Mouse (Mus musculus) midbrain, embryonic 14.5 days (tissue): ENCODE data around the gene Sp140. TPM values are rescaled to one million over a fixed set of nuclear protein-coding genes. Genes with fewer than 3 reads are reported as not detected.
"Not testable (repeated sequence)": the region's sequence is repeated elsewhere in the genome, so short reads cannot be mapped to it uniquely, and the experiment has no call there.

Experiments used
- ATAC-seq: fragments of 200-750 bp; cut with Nextera tagmentation; 2 replicates; pipeline ENCODE4 v1.8.0; 2017; ENCODE audit warnings: moderate number of reproducible peaks, moderate library complexity; ENCODE audit not compliant: low FRiP score, low TSS enrichment
- DNase-seq: peaks from one replicate; pipeline ENCODE4 v3.0.0-alpha.2; 2015
- H3K27ac ChIP-seq: fragments of 300-500 bp; sonication (generic); replicated peaks from 2 replicates; pipeline ENCODE4 v1.5.1; 2014; ENCODE audit warnings: mild to moderate bottlenecking, low read depth, low read length, moderate library complexity
- H3K27me3 ChIP-seq: fragments of 300-500 bp; sonication (generic); 2 replicates; pipeline ENCODE4 v1.6.1; 2014; ENCODE audit warnings: low read length, control low read depth, mixed read lengths; ENCODE audit not compliant: control insufficient read depth, insufficient read depth
- H3K36me3 ChIP-seq: fragments of 300-500 bp; sonication (generic); 2 replicates; pipeline ENCODE4 v1.6.1; 2014; ENCODE audit warnings: low read length, control low read depth; ENCODE audit not compliant: control insufficient read depth, insufficient read depth
- H3K4me1 ChIP-seq: fragments of 300-500 bp; sonication (generic); 2 replicates; pipeline ENCODE4 v1.6.1; 2014; ENCODE audit warnings: mild to moderate bottlenecking, antibody characterized with exemption, low read length, control low read depth; ENCODE audit not compliant: control insufficient read depth, insufficient read depth
- H3K4me2 ChIP-seq: fragments of 300-500 bp; sonication (generic); 2 replicates; pipeline ENCODE4 v1.6.1; 2014; ENCODE audit warnings: mild to moderate bottlenecking, low read length, moderate library complexity
- H3K4me3 ChIP-seq: fragments of 300-500 bp; sonication (generic); replicated peaks from 2 replicates; pipeline ENCODE4 v1.5.1; 2014; ENCODE audit warnings: low read depth, low read length
- H3K9ac ChIP-seq: fragments of 300-500 bp; sonication (generic); replicated peaks from 2 replicates; pipeline ENCODE4 v1.6.1; 2014; ENCODE audit warnings: mild to moderate bottlenecking, low read length, moderate library complexity
- H3K9me3 ChIP-seq: fragments of 300-500 bp; sonication (generic); 2 replicates; pipeline ENCODE4 v1.6.1; 2016; ENCODE audit warnings: low read length, control low read depth, mixed read lengths; ENCODE audit not compliant: control insufficient read depth
- WGBS: fragments of 180-500 bp; shearing (Covaris S2); extraction: QIAGEN DNeasy Blood & Tissue Kit; methylation state at CpG from one replicate; pipeline ENCODE4 v1.1.7; 2014; 5-methylcytosine and 5-hydroxymethylcytosine counted together
- polyA plus RNA-seq: library from polyadenylated mRNA; unstranded; fragments of >200 nt; fragmentation: Nextera tagmentation; extraction: Ambion mirVana; gene quantifications from 2 replicates; pipeline ENCODE4 v1.2.1, GENCODE M21; 2014

Sp140 gene
- polyA plus RNA-seq, 1 experiment from 2014 or later: 1.3 TPM

DNA sequence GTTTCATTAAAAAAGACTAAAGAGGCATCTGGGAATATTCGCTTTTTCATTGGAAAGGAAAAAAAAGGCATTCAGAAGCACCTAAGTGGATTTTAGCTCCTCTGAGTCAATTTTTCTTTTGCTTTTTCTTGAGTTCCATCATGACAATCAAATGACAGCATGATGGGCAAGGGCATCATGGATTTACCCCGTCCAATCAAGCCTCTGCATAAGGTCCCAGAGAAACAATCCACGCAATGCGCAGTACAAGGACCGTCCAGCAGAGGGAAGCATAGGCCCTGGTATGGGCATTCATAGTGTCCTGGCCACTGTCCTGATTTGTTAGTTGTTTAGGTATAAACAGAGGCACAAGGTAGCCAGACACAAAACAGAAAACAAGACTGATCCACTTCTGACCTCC is 18.7 kb upstream of the Sp140 start:
- not testable (repeated sequence) for H3K4me2 ChIP-seq, H3K4me3 ChIP-seq, H3K9ac ChIP-seq, H3K27me3 ChIP-seq, H3K36me3 ChIP-seq, H3K4me1 ChIP-seq, H3K27ac ChIP-seq, H3K9me3 ChIP-seq, ATAC-seq
- peak; percentile 0 for DNase-seq
- 32% methylated on average over 5 of the region's 5 CpGs for WGBS

DNA sequence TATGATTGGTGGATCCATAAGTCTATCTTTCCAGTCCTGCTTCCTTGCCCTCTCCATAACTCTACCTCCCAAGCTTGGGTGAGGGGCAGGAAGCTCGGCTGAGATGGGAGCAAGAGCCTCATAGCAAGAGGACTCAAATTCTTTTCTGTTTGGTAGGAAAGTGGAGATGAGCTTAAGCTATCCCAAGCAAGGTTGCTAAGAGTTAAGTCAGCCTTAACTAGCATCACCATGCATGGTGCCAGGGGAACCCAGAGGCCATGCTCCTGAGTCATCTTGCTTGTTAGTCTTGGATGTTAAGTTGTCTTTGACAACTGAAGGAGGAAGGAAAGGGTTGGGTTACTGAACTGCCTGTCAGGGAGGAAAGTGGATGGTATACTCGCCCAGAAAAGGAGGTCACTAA is 11.5 kb upstream of the Sp140 start:
- not testable (repeated sequence) for H3K27me3 ChIP-seq, H3K27ac ChIP-seq, H3K9ac ChIP-seq, H3K9me3 ChIP-seq, H3K4me3 ChIP-seq, H3K36me3 ChIP-seq, H3K4me1 ChIP-seq, DNase-seq, ATAC-seq, H3K4me2 ChIP-seq
- WGBS: 63% methylated on average over 1 of the region's 2 CpGs

- not testable (repeated sequence) for H3K9ac ChIP-seq, H3K4me3 ChIP-seq, H3K27ac ChIP-seq, H3K9me3 ChIP-seq, H3K4me2 ChIP-seq, ATAC-seq, H3K36me3 ChIP-seq, DNase-seq, H3K4me1 ChIP-seq, H3K27me3 ChIP-seq
- 81% methylated on average over 8 of the region's 8 CpGs for WGBS
Observed at GRCm38 (mm10) chr1:85592526-85592925, 7.7 kb upstream of the Sp140 start.

DNA sequence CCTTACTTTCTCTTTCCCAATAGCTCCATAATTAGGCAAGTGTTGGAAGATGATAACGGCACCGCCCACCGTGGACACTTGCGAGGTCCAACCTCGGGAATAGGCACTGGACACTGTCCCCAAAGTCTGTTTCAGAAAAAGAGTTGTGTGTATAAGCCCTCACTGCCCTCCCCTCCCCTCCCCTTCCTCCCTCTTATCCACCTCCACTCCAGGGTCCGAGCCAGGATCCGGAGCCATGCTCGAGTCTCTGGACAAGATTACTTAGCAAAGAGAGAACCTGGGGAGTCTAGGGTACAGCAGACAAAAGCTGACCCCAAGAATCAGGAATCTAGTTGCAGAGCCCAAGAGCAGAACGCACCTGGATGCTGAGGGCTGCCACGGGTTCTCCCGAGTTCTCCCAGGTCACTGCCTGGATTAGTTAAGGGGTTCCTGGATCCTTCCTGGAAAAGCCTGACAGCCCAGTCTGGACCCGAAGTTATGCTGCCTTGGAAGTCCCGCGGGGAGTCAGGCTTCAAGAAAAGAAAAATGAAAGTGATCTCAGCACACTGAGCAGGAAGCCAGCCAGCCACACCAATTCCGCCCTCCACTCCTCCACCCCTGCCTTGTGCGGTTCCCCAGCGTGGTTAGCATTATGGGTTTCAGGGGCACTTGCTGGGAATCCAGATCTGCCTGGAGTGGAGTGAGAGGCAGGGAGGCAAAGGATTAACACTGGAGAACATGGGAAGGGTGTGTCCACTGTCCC is 1.7 kb upstream of the Sp140 start, which contains the start of gene Sp110:
Sp110 (minus strand) TSS at position 547 of the 742 bp plus-strand sequence.
- not testable (repeated sequence) for H3K4me3 ChIP-seq, H3K4me2 ChIP-seq, H3K4me1 ChIP-seq, ATAC-seq, H3K9ac ChIP-seq, H3K27me3 ChIP-seq, H3K36me3 ChIP-seq, DNase-seq, H3K9me3 ChIP-seq, H3K27ac ChIP-seq
- WGBS: 80% methylated on average over 16 of the region's 17 CpGs

GRCm38 (mm10) chr1:85600794-85601193 is 616 bp downstream of the Sp140 start:
- not testable (repeated sequence) for DNase-seq, H3K4me1 ChIP-seq, H3K27me3 ChIP-seq, H3K27ac ChIP-seq, H3K9me3 ChIP-seq, ATAC-seq, H3K4me3 ChIP-seq, H3K4me2 ChIP-seq, H3K9ac ChIP-seq, H3K36me3 ChIP-seq
- 76% methylated on average over 4 of the region's 4 CpGs for WGBS

DNA sequence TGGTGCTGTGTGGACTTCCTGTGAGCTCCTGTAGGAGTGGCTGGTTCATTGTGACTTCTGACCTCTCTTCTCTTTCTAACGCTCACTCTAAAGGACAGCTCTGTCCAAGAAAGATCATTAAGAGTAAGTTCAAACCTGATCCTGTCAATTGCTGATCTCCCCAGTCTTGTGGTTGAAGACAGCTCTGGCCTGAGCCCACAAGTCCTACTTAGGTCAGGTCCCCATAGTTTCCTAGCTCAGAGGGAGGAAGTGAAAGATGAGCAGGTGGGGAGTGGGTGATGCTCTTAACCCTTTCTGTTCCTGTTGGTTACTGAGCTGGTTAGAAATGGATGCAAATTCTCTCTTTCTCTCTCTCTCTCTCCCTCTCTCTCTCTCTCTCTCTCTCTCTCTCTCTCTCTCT is 4.2 kb downstream of the Sp140 start:
- H3K4me3 ChIP-seq, DNase-seq, H3K9ac ChIP-seq, ATAC-seq, H3K27me3 ChIP-seq, H3K36me3 ChIP-seq, H3K4me1 ChIP-seq, H3K4me2 ChIP-seq, H3K27ac ChIP-seq, H3K9me3 ChIP-seq: not testable (repeated sequence)
- no CpG with 5 or more reads among the region's 1 CpGs for WGBS

DNA sequence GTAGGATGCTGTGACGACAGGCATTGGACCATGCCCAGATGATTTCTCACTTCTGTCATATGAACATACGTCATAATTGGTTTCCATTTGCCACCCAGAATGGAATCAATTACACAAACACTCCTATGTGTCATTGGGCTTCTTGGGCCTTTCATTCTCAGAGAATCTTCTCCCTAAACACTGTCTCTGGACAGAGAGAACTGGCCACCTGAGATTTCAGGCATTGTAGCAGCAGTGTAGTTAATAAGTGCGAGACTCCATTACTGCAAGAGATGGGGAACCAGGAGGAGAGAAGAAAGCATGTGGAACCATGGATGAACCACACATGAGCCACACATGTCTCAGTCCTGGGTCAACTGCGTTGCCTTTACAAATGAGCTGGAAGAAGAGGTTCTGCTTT is 8.2 kb downstream of the Sp140 start:
- not testable (repeated sequence) for ATAC-seq, H3K27ac ChIP-seq, H3K4me2 ChIP-seq, H3K27me3 ChIP-seq, H3K9me3 ChIP-seq, H3K4me3 ChIP-seq, H3K36me3 ChIP-seq, H3K4me1 ChIP-seq, H3K9ac ChIP-seq, DNase-seq
- WGBS: 83% methylated on average over 3 of the region's 4 CpGs

- not testable (repeated sequence) for H3K27me3 ChIP-seq, DNase-seq, ATAC-seq, H3K4me2 ChIP-seq, H3K27ac ChIP-seq, H3K4me1 ChIP-seq, H3K9ac ChIP-seq, H3K9me3 ChIP-seq, H3K4me3 ChIP-seq, H3K36me3 ChIP-seq
- no CpG with 5 or more reads among the region's 4 CpGs for WGBS
Observed at GRCm38 (mm10) chr1:85610581-85610980, 10.4 kb downstream of the Sp140 start.

- not testable (repeated sequence) for H3K4me1 ChIP-seq, H3K36me3 ChIP-seq, H3K4me3 ChIP-seq, H3K9ac ChIP-seq, DNase-seq, H3K27me3 ChIP-seq, H3K9me3 ChIP-seq, ATAC-seq, H3K27ac ChIP-seq, H3K4me2 ChIP-seq
- WGBS: 94% methylated on average over 3 of the region's 3 CpGs
Observed at GRCm38 (mm10) chr1:85615096-85615495, 14.9 kb downstream of the Sp140 start.
